Mouse (Mus musculus) ovary, postnatal 14 days (tissue): Measurements from ENCODE around the gene Lix1l.
A peak's percentile ranks its signal among the peaks of the same experiment; 100 is the strongest.
"Not testable (repeated sequence)": the region's sequence is repeated elsewhere in the genome, so short reads cannot be mapped to it uniquely, and the experiment has no call there.

Experiments
- DNase-seq: peaks from one replicate; pipeline ENCODE4 v3.0.0; 2022; ENCODE audit warnings: low spot score

Gene Lix1l

GRCm38 (mm10) chr3:96583386-96583785, 17.6 kb upstream of the Lix1l start:
- no peak for DNase-seq

GRCm38 (mm10) chr3:96590657-96591056, 10.3 kb upstream of the Lix1l start:
- DNase-seq, result no peak

GRCm38 (mm10) chr3:96593374-96593773, 7.6 kb upstream of the Lix1l start:
- no peak for DNase-seq

GRCm38 (mm10) chr3:96593790-96594560, 7.0 kb upstream of the Lix1l start, which contains the start of gene Polr3gl:
Gene Polr3gl (minus strand): TSS chr3:96594181.
- peak; percentile 89 for DNase-seq

- no peak for DNase-seq
These were observed 6.1 kb upstream of the Lix1l start for GRCm38 (mm10) chr3:96594851-96595250.

- no peak for DNase-seq
These were observed 5.3 kb upstream of the Lix1l start for GRCm38 (mm10) chr3:96595661-96596060.

- DNase-seq, result no peak
These were observed 4.7 kb upstream of the Lix1l start, which contains the start of gene Ankrd34a for GRCm38 (mm10) chr3:96596228-96596707. Gene Ankrd34a (plus strand): TSS chr3:96596636.

GRCm38 (mm10) chr3:96596855-96597254, 4.1 kb upstream of the Lix1l start:
- DNase-seq, result no peak

- DNase-seq, result no peak
These were observed 3.5 kb upstream of the Lix1l start for GRCm38 (mm10) chr3:96597435-96597891.

- DNase-seq, result no peak
These were observed 2.5 kb upstream of the Lix1l start for GRCm38 (mm10) chr3:96598156-96599068.

GRCm38 (mm10) chr3:96599069-96599393, 1.9 kb upstream of the Lix1l start:
- DNase-seq, result no peak

GRCm38 (mm10) chr3:96599411-96599810, 1.5 kb upstream of the Lix1l start:
- DNase-seq, result no peak

GRCm38 (mm10) chr3:96601251-96601787, 370 bp downstream of the Lix1l start:
- no peak for DNase-seq

GRCm38 (mm10) chr3:96601941-96602703, 1.2 kb downstream of the Lix1l start:
- DNase-seq, result no peak

- no peak for DNase-seq
These were observed 1.7 kb downstream of the Lix1l start for GRCm38 (mm10) chr3:96602704-96603084.

- DNase-seq, result no peak
These were observed 2.4 kb downstream of the Lix1l start for GRCm38 (mm10) chr3:96603311-96603710.

GRCm38 (mm10) chr3:96606007-96606406, 5.1 kb downstream of the Lix1l start:
- not testable (repeated sequence) for DNase-seq

- DNase-seq, result no peak
These were observed 5.7 kb downstream of the Lix1l start for GRCm38 (mm10) chr3:96606618-96607017.

- DNase-seq, result no peak
These were observed 17.0 kb downstream of the Lix1l start for GRCm38 (mm10) chr3:96617941-96618340.

GRCm38 (mm10) chr3:96623201-96623600, 22.3 kb downstream of the Lix1l start:
- no peak for DNase-seq

- peak; percentile 97 for DNase-seq
These were observed 29.0 kb downstream of the Lix1l start, which contains the start of gene Rbm8a for GRCm38 (mm10) chr3:96629729-96630600. Gene Rbm8a (plus strand): TSS chr3:96629933.
